ENCODE assay signal across 21 mouse cellular contexts in the genomic region with DNA sequence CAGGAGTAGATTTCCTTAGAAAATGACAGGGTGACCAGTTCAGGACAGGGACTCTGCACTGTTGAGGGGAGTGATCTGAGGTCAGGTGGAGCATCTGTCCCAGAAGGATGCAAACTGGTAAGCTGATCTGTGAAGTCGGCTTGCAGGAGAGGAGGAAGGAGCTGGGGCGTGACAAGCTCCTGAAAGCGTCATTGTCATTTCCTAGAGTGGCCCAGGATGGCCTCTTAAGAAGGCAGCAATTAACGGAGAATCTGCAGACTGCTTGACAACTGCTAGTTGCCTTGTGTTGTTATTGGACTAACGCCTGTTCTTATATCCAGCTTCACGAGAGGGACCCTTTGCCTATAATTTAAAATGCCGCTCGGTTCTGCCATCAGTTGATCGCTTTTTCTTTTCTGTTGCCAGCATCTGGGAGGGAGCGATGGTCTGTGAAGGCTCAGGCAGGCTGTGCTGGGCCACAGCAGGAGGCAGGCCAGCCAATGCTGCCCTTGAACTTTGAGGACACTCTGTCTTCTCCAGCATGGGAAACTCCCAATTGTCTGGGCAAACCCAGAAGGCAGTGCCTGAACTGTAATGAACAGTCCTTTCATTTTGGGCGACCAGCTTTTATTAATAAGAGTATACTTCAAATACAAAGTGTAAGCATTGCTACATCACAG. TPM values are rescaled to one million over a fixed set of nuclear protein-coding genes. Genes with fewer than 3 reads are reported as not detected.
DNase-seq lines count a peak whose midpoint lies in the region; ATAC-seq and TF ChIP-seq lines count a peak whose summit lies in the region.
"Had no signal": no experiment of that assay in that cellular context is flagged by ENCODE, and none has a peak within 500 bp of the region (broad histone marks: within the 10 kb centered on the region; RNA-seq: fewer than 3 reads in every experiment).

No protein-coding gene starts in this region.

- H3K9me3 ChIP-seq in embryonic facial prominence, embryonic 12.5 days: no peaks in the 10 kb centered on the region
- H3K9me3 ChIP-seq in embryonic facial prominence, embryonic 10.5 days: no peaks in the 10 kb centered on the region
- H3K9me3 ChIP-seq in kidney, postnatal 0 days (replicated peaks; ENCODE audit: low read length): no peaks in the 10 kb centered on the region
- no peaks in the 10 kb centered on the region for H3K9me3 ChIP-seq in limb, embryonic 10.5 days (replicated peaks)
- H3K9me3 ChIP-seq: embryonic facial prominence, embryonic 15.5 days; hindbrain, embryonic 12.5 days; stomach, embryonic 15.5 days had no signal

- no peak for TF ChIP-seq CTCF in kidney, postnatal 0 days (IDR thresholded peaks at IDR 0.05; ENCODE audit: low read depth)

- no peaks in the 10 kb centered on the region for H3K27me3 ChIP-seq in embryonic facial prominence, embryonic 12.5 days
- H3K27me3 ChIP-seq in embryonic facial prominence, embryonic 10.5 days (replicated peaks; ENCODE audit: low read depth, poor library complexity, severe bottlenecking): no peaks in the 10 kb centered on the region
- no peaks in the 10 kb centered on the region for H3K27me3 ChIP-seq in kidney, postnatal 0 days (ENCODE audit: insufficient read depth, low read length)
- H3K27me3 ChIP-seq in limb, embryonic 10.5 days (ENCODE audit: low read depth, poor library complexity, severe bottlenecking): no peaks in the 10 kb centered on the region
- H3K27me3 ChIP-seq: embryonic facial prominence, embryonic 15.5 days; hindbrain, embryonic 12.5 days; stomach, embryonic 15.5 days had no signal

- H3K27ac ChIP-seq in embryonic facial prominence, embryonic 12.5 days: peak overlapping the region; percentile 23; the same call in 1 of the 2 replicates
- H3K27ac ChIP-seq in embryonic facial prominence, embryonic 10.5 days (replicated peaks): no peak overlapping the region; the same call in 1 of the 2 replicates
- H3K27ac ChIP-seq in kidney, postnatal 0 days: peak overlapping the region; percentile 57; the same call in 1 of the 2 replicates
- 0 out of 2 replicates have a peak overlapping the region, but pooled peaks have one; percentile 25 for H3K27ac ChIP-seq in limb, embryonic 10.5 days
- H3K27ac ChIP-seq: embryonic facial prominence, embryonic 15.5 days; heart, adult 2 months; heart, embryonic 13.5 days; hindbrain, embryonic 12.5 days; stomach, embryonic 15.5 days had no signal

- peaks cover 19% of the 10 kb centered on the region; the same call in 1 of the 2 replicates for H3K4me1 ChIP-seq in embryonic facial prominence, embryonic 12.5 days
- peaks cover 18% of the 10 kb centered on the region for H3K4me1 ChIP-seq in embryonic facial prominence, embryonic 10.5 days
- peaks cover 4% of the 10 kb centered on the region for H3K4me1 ChIP-seq in kidney, postnatal 0 days (replicated peaks; ENCODE audit: insufficient read depth, low read length)
- peaks cover 36% of the 10 kb centered on the region for H3K4me1 ChIP-seq in limb, embryonic 10.5 days
- H3K4me1 ChIP-seq: stomach, embryonic 15.5 days had no signal

- DNase-seq in embryonic facial prominence, embryonic 10.5 days (ENCODE audit: low spot score): no peak
- DNase-seq in kidney, postnatal 0 days (ENCODE audit: low spot score): peak; percentile 75
- no peak for DNase-seq in kidney, postnatal 14 days
- peak; percentile 52 for DNase-seq in testis, postnatal 14 days (ENCODE audit: low spot score)
- DNase-seq in testis, postnatal 10 days (ENCODE audit: low spot score): no peak
- no peak for DNase-seq in limb, embryonic 10.5 days (ENCODE audit: low spot score)
- no peak for DNase-seq in layer of hippocampus, postnatal 36 days
- DNase-seq: cerebellum, adult 18-20 months; cerebellum, postnatal 14 days; gastrocnemius, postnatal 36 days; heart, adult 2 months; heart, postnatal 14 days; left cerebral cortex, postnatal 4 days; midbrain, embryonic 14.5 days had no signal

- ATAC-seq in embryonic facial prominence, embryonic 12.5 days (ENCODE audit: insufficient number of reproducible peaks, insufficient read depth, low FRiP score, low TSS enrichment): no peak
- no peak for ATAC-seq in kidney, postnatal 0 days (replicated peaks; ENCODE audit: low FRiP score, low read depth)
- ATAC-seq: CD4-positive, CD25-positive, alpha-beta regulatory T cell, adult 4 months; intestine, postnatal 0 days had no signal

- no peak overlapping the region for H3K4me2 ChIP-seq in embryonic facial prominence, embryonic 12.5 days (replicated peaks)
- H3K4me2 ChIP-seq in kidney, postnatal 0 days (ENCODE audit: low read length): no peak overlapping the region
- H3K4me2 ChIP-seq: embryonic facial prominence, embryonic 15.5 days; heart, embryonic 13.5 days; hindbrain, embryonic 12.5 days; stomach, embryonic 15.5 days had no signal

- WGBS in embryonic facial prominence, embryonic 12.5 days: 41% methylated on average over 11 of the region's 11 CpGs
- WGBS in embryonic facial prominence, embryonic 10.5 days: 41% methylated on average over 11 of the region's 11 CpGs
- WGBS in kidney, postnatal 0 days: 16% methylated on average over 11 of the region's 11 CpGs
- 46% methylated on average over 11 of the region's 11 CpGs for WGBS in limb, embryonic 10.5 days

- H3K36me3 ChIP-seq in embryonic facial prominence, embryonic 12.5 days: no peaks in the 10 kb centered on the region
- no peaks in the 10 kb centered on the region for H3K36me3 ChIP-seq in embryonic facial prominence, embryonic 10.5 days (replicated peaks)
- H3K36me3 ChIP-seq in kidney, postnatal 0 days (ENCODE audit: insufficient read depth, low read length): no peaks in the 10 kb centered on the region
- no peaks in the 10 kb centered on the region for H3K36me3 ChIP-seq in limb, embryonic 10.5 days
- H3K36me3 ChIP-seq: embryonic facial prominence, embryonic 15.5 days; heart, embryonic 13.5 days; hindbrain, embryonic 12.5 days; stomach, embryonic 15.5 days had no signal

- no peak overlapping the region for H3K4me3 ChIP-seq in embryonic facial prominence, embryonic 12.5 days
- no peak overlapping the region for H3K4me3 ChIP-seq in embryonic facial prominence, embryonic 10.5 days
- H3K4me3 ChIP-seq in kidney, postnatal 0 days (replicated peaks; ENCODE audit: low read depth, low read length): no peak overlapping the region
- H3K4me3 ChIP-seq in limb, embryonic 10.5 days: no peak overlapping the region
- H3K4me3 ChIP-seq: embryonic facial prominence, embryonic 15.5 days; heart, adult 2 months; heart, embryonic 13.5 days; hindbrain, embryonic 12.5 days; stomach, embryonic 15.5 days had no signal

- H3K9ac ChIP-seq in embryonic facial prominence, embryonic 12.5 days: no peak overlapping the region
- no peak overlapping the region for H3K9ac ChIP-seq in kidney, postnatal 0 days (ENCODE audit: low read depth, low read length)
- H3K9ac ChIP-seq: embryonic facial prominence, embryonic 15.5 days; heart, embryonic 13.5 days; hindbrain, embryonic 12.5 days; stomach, embryonic 15.5 days had no signal

RNA-seq across cellular contexts. Expression of gene Dact1, which starts 57.0 kb away (rescaled TPM):
- 72.9 and 74.1 TPM in 2 replicates for polyA plus RNA-seq in embryonic facial prominence, embryonic 12.5 days (2016; fragmentation: Nextera tagmentation; extraction: Ambion mirVana)
- polyA plus RNA-seq in embryonic facial prominence, embryonic 10.5 days (2016; fragmentation: Nextera tagmentation; extraction: Ambion mirVana): 15.9 and 20.0 TPM in 2 replicates
- polyA plus RNA-seq in kidney, postnatal 0 days (2015; fragmentation: Nextera tagmentation; extraction: Ambion mirVana): 12.4 and 15.3 TPM in 2 replicates
- polyA plus RNA-seq in limb, embryonic 10.5 days (2016; fragmentation: Nextera tagmentation; extraction: Ambion mirVana): 9.8 and 18.8 TPM in 2 replicates
- 1 to 10 TPM; 7.8 to 8.2 TPM for total RNA-seq in layer of hippocampus, postnatal 36 days (2021)
- polyA plus RNA-seq: CD4-positive, CD25-positive, alpha-beta regulatory T cell, adult 4 months had no signal

Comparison
In these comparisons a context has a peak if more than half of its experiments do, and no peak if none do; other contexts are left out.
1. DNase-seq: peak in kidney, postnatal 0 days (single experiment) and testis, postnatal 14 days (single experiment); none in embryonic facial prominence, embryonic 10.5 days (single experiment), kidney, postnatal 14 days (single experiment), testis, postnatal 10 days (single experiment), limb, embryonic 10.5 days (single experiment) and layer of hippocampus, postnatal 36 days (0 of 2).